Mouse (Mus musculus) megakaryocyte progenitor cell, adult 5-6 weeks (primary cell): ENCODE data around the gene Elk3. TPM values are rescaled to one million over a fixed set of nuclear protein-coding genes. Genes with fewer than 3 reads are reported as not detected.

ENCODE experiments used
- ATAC-seq: replicated peaks from 2 replicates; pipeline ENCODE4 v1.8.0; 2016; ENCODE audit warnings: mild to moderate bottlenecking, moderate TSS enrichment, inconsistent platforms; ENCODE audit not compliant: poor library complexity
- total RNA-seq, 2 experiments: library from RNA; stranded (forward) in 1 of 2; stranded (reverse) in 1 of 2; fragments of 157-497, 149-512 nt in 1 of 2; fragments of 200-1000 nt in 1 of 2; gene quantifications; 2 replicates each; pipeline versions ENCODE4 v1.2.3 to v1.2.4; 2015 to 2017

The Elk3 gene
- total RNA-seq, 2 experiments from 2014 or later: 15.9 to 28.4 TPM

DNA sequence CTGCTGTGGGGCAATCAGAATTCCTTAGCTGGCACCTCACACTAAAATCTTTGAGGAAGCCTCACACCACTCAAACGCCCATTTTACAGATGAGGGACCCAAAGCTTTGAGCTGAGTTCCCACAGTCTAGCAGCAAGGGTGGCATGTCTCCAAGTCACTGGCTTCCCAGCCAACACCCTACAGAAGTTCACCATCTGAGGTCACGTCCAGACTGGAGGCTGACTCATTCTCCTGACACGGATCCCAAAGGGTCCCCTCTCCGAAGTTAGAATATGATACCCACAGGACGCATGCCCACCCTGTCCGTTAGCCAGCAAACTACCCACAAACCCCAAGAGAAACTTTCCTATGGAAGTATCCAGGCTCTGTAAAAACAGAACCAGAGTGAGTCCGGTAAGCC is 39.1 kb downstream of the Elk3 start:
- ATAC-seq: no peak

DNA sequence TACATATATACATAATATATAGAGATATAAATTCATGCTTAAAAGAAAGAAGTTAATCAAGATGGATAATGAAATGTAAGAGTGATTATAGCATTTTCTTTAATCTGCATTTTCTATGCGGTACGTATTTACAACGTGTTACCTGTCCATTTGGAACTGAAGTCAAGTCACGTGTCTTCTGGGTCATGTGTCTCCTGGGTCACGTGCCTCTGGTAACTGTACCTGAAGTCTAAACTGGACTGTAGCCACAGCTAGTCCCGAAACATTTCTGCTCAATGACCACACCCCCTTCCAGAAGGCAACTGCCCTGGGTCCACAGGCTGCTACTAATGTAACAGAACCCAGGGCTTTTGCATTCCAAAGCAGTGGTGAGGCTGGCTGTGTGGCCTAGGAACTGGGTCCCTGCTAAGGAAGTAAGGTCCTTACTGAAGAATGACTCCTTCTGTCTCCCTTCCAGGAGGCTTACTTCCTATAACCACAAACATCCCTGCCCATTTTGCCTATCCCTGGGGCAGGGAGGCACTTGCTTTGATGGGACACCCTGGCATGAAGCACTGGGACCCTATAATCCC is 40.0 kb downstream of the Elk3 start:
- no peak for ATAC-seq

DNA sequence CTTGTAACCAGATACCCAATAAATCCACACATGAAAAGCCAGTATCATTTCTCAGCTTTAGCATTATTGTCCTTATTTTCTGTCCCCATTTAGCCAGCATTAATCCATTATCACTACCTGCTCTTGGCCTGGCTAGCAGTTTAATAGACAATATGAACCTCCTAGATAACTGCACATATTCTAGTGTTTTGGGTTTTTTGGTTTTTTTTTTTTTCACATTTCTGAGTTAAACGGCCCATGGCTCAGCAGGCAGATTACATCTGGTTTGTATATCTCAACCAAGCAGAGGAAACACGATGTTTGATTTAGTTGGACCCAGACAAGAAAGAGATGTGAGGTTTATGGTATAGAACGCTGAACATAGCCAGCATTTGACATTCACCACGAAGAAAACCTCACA is 41.2 kb downstream of the Elk3 start:
- ATAC-seq: peak; percentile 20

DNA sequence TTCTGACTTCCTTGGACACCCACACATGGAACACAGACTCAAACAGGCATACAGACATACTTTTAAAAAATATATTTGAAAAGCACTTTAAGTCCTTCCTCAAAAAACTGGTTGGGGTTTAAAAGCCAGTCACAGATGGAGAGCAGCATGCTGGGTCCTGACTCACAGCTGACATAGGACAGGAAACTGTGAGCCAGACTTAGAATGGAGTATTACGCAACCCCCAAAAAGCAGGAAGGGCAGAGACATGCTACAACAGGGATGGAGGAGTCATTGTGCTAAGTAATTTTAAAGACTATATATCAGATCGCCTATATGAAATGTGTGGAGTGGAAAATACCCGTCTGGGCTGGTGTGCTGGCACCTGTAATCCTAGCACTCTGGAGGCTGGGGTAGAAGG is 42.6 kb downstream of the Elk3 start:
- peak; percentile 74 for ATAC-seq

DNA sequence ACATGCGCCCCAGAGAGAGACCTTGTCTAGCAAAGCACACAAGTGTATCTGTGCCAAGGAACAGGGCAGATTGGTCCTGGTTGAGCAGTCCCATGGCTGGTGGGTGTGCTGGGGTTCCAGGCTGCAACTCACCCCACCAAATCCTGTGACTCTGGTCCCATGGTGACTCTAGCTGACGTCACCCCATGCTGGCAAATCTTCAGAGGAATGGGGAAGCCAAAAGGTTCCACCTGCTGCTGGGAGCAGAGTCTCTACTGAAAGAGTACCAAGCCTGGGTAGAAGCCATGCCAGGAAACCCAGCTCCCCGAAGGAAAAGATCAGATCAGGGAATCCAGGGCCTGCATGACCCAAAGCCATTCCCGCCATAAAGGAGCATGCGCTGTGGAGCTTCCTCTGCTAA is 43.4 kb downstream of the Elk3 start:
- no peak for ATAC-seq

DNA sequence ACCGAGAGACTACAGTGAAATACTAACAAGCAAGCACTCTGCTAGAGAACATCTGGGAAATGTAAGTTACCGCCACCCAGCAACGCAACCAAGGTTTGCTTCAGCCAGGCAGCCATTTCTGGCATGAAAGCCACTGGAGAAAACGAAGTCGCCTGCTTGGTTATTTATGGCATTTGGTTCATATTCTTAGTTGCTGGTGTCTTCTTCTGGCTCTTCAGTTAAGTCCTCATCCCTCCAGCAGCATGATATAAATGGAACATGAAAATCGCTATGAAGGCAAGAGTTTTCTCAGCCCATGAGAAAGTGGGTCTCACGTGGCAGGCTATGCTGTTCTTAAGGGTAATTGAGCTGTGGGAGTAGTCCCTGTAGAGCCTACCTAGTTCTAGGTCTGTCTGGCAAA is 44.4 kb downstream of the Elk3 start:
- ATAC-seq: no peak

DNA sequence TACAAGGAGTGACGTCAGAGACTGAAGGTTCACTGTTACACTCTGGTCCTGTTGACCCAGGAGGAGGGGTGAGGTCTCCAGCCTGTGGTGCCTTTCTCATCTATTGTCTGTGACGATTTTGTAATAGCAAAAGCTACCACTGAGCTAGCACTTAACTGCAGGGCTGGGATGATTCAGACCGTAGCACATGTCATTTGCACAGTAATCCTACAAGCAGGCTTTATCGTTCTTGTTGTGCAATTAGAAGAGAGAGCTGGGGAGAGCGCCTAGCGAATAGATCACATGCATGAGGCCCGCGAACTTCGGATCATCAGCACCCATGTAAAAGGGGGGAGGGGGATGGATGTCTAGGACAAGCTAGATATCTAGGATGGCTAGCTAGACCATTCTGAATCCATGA is 45.1 kb downstream of the Elk3 start:
- ATAC-seq: no peak

DNA sequence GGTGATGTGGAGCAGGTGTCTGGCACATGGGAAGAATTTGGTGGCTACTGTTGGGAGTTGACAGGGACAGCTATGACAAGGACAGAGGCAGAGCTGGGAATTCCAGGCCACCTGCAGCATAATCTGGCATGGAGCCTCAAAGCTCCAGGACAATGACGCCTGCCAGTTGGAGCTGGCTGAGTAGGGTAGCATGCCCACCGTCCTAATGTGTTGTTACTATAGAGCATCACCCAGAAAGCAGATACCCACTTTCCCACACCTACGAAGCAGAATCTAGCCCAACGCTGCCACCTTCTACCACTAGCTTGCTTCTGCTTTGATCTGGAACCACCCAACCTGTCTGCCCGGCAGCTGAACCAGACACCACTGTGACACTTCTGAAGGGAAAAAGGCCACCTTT is 46.9 kb downstream of the Elk3 start:
- no peak for ATAC-seq

DNA sequence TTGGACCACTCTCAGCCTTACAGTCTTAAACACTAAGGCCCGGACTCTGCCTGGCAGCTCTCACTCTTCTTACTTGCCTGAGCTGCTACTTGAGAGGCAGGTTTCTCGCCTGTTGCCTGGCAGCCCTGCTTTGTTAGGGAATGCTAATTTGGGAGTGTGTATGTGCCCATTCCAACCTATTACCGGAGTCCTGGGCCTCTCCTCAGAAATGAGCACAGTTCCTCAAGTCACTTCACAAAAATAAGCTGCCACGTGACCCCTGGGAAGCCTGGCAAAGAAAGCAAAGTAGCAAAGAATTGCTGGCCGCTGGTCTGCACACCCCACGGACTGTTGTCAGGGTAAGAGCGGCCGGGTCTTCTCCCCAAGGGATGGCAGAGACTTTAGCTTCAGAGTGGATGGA is 47.5 kb downstream of the Elk3 start:
- ATAC-seq: no peak

DNA sequence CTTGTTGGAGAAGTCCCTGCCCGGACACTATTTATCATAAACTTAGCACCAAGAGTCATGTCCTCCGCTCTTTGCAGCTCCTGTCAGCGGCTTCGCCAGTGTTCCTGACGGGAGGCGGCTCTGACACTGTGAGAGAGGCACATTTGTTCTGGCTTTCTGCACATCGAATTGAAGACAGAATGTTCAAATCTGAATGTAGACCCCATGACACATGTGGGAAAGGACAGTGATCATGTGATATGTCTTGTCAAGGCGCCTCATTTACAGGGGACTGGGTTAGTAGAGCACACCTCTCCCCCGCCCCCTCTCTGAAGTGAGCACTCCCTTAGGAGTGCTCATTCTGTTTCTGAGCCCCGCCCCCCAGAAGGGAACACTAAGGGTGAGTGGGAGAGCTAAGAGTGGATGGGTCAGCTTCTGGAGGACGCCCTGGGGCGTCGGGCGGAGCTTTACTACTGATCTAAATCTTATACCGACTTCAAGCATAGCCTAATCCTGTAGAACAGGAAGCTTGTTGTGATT is 48.9 kb downstream of the Elk3 start:
- ATAC-seq: peak; percentile 7; the same call in 1 of the 2 replicates

DNA sequence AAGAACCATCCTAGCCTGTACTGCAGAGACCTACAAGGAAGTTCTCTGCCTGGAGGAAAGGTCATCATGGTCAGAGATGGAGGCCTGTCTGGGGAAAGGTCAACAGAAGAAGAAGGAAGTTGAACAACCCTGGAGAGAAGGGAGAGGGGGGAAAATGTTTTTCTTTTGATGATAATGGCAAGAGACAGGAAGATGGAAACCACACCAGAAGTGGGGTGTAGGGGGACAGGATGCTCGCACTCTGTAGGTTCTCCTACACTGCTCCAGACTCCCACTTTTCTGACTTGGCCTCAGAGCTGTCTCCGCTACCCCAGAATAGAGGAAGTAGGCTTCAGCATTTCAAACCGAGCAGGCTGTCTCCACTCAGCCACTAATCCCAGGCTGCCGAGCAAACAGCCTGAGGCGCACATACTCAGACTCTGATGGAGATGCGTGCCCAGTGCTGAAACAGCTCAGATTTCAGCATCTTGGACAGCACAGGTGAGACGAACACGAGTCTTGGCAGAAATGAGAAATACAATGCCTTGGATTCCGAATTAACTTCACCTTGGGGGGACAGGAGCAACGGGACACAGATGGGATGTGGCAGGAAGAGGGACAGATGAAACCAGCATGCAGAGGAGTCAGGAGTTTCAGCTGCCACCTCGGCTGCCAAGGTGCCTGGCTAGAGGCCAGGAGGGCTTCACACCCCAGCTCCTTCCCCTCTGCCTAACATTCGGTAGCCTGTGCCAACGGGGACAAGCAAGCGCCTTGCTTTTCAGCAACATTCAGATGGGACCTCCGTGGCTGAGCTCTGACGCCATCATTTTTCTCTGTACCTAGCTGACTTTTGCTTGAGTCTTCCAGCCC is 49.6 kb downstream of the Elk3 start:
- peak; percentile 79 for ATAC-seq

DNA sequence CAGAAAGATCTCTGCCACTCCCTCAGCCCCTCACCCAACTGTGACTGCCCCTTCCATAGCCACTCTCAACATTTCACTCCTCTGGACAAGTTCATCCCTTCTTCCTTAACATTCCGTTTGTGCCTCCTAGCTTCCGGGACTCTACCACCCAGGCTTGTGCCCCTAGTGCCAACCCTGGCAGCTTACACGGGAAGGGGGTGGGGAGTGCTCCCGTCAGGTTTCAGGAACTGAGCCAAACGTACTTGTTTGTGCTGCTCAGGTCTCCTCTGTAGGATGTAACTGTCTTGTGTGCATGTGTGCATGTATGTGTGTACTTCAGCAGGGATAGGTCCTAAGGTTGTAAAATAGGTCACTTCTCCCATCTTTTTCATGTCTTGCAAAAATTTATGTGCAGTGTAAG is 51.1 kb downstream of the Elk3 start:
- no peak for ATAC-seq

DNA sequence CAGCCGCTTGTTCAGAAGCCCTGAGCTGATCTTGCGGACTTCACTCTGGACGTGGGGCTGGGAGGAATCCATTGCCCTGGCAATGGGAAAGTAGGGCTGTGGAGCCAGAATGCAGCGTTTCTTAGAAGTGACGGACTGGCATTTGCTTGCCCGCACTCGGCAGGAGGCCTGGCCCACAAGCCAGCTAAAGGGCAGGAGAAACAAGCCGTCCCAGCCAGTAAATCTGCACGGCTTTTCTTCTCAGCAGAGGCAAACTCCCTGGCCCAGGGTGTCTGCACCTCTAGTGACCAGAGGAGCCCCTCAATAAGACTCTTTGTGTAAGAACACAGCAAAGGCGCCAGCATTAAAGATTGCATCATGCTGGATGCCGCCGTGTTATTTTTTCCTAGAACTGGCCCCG is 55.6 kb downstream of the Elk3 start:
- ATAC-seq: no peak

DNA sequence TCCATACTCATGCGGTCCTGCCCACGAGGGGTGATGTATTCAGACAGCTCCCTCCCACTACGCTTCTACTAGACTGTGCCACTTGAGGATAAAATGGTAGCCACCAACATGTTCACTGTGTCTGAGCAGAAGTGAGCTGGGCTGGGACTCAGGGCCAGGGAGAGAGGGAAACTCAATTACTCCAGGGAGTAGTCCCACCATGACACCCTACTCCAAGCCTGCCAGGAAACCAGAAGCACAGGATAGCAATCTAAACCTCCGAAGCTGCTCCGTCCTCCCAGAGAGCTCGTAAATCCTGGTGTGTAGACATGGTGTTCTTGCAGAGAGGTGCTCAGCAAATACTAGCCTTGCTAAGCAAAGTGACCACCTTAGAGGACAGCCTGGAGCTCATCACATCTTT is 57.8 kb downstream of the Elk3 start:
- ATAC-seq: no peak

DNA sequence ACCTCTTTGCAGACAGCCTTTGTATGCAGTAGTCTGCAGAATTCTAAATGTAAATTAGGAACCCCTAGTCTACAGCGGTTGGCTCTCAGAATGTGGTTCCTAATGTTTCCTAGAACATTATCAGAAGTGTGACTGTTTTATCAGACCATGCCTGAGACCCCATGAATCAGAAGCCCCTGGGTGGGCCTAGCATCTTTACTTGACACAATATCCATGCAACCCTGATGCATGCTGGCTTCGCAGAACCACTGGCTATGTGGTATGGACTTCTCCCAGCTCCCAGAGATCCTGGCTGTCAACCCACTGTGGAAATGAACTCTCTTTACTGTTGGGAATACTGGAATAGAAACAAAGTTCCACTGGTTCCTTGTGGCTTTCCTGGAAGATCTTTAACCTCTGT is 58.3 kb downstream of the Elk3 start:
- ATAC-seq: no peak

DNA sequence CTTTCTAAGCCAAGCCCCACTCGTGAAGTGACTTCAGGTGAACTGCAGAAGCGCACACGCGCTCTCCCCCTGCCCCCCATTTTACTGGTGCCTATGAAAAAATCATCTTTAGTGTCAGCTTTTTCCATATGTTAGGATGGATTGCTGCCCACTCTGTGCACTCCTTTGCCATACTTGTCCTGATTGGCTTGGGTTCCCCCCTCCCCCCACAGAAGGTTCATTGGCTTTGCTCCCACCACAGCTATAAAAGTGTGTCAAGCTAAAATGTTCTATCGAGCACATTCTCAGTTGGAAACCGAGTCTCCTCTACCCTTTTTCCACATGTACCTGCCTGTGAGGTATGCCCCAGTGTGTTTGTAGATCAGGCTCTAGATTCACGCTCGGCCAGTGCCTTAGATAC is 59.5 kb downstream of the Elk3 start:
- ATAC-seq: no peak

DNA sequence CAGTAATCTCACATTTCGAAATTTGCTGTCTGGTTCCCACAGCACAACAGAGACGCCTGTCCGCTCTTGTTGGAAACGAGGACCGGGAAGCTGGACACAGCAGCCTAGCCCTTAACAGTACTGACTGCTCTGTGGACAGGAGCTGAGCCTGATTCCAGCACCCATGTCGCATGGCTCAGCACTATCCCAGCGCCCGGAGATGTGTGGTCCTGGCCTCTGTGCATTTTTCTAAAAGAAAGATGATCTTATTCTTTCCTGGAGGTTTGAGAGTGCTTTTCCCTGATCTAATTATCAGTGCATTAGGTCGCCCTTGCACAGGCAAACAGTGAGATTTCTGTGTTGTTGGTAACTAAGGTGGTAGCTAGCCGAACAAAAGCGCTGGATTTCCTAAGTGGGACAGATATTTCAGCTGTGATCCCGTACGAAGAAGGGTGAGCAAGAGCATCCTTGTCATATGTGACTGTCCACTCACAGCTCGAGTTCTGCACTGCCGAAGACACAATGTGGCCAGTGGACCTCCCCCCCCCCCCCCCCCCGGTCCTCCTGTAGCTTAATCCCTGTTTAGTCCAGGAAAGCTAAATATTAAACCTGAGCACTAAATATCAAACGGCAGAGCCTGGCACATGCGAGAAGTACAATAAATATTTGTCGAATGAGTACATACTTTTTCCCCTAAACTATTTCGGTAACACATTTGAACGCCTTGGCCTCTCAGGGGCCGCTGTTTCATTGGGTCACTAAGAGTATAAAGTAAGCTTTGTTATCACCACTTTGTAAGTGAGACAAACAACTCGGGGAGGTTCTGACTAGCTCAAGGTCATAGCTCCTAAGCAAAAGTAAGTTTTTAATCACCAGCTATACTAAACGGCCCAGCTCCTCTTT is 60.3 kb downstream of the Elk3 start:
- ATAC-seq: no peak

DNA sequence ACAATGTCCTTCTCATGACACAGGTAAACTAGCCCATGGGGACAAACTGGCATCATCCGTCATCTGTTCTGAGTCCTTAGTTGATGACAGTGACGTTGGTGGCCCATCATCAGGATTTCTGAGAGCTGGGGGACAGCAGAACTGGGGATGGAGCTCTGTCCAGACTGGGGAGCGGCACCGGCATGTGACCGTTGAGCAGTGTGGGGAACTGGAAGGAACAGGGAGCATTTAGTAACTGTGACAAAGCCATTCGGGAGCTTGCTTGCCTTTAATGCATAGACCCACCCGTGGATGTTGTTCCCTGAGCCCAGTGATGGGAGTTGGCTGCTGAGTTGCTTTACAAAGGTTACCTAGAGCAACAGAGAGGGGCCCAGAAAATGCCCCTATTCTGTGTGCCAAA is 61.0 kb downstream of the Elk3 start:
- ATAC-seq: no peak

DNA sequence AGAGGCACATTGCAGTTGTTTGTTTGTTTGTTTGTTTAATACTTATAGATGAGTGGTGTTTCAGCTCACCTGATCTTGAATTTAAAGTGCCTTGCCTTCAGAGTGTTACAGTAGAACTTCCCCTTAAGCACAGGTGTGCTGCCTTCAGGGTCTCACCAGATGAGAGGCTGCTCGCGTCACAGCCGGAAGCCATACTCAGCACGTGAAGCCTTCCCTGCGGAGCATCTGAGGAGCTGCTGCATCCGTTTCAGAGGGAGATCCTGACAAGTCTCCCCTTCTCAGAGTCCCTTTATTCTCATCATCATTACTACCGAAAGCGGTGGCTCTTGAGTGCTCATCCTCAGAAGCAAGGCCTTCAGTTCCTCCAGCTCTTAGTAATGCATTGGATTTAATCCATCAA is 62.5 kb downstream of the Elk3 start:
- no peak for ATAC-seq

DNA sequence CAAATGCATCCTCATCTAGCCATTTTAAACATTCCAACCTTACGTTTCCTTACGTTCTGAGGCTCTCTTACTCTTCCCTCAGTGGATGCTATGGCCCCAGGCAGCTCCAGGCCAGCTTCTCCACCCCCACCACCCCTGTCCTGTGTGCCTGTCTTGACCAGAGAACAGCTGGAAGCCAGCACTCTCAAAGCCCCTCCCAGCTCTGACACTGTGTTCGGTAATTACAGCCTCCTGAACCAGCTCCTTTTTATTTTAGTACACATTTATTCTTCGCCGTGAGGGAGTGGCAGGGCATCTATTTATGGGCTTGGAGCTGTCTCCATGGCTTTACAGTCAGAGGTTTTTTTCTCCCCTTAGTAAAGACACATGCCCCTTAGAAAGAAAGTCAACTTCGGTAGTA is 63.0 kb downstream of the Elk3 start:
- ATAC-seq: no peak

DNA sequence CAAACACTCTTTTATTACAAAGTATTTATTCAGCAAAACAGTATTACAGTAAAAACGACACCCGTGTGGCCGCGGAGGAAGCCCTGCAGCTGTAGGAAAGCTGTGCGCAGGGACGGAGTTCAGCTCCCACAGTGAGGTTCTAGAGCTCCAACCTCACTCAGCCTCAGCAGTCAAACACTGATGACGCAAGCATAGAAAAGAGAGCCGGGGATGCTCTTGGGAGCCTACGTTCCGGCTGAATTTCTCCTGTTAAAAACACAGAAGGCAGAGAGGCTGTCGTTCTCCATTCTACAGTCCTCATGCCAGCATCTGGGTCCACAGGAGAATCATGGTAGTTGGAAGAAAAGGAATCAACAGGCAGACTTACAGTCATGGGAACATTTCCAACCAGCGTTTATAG is 63.5 kb downstream of the Elk3 start:
- ATAC-seq: no peak
